Comparison of ENCODE assay signal across 18 mouse cellular contexts in the genomic region with DNA sequence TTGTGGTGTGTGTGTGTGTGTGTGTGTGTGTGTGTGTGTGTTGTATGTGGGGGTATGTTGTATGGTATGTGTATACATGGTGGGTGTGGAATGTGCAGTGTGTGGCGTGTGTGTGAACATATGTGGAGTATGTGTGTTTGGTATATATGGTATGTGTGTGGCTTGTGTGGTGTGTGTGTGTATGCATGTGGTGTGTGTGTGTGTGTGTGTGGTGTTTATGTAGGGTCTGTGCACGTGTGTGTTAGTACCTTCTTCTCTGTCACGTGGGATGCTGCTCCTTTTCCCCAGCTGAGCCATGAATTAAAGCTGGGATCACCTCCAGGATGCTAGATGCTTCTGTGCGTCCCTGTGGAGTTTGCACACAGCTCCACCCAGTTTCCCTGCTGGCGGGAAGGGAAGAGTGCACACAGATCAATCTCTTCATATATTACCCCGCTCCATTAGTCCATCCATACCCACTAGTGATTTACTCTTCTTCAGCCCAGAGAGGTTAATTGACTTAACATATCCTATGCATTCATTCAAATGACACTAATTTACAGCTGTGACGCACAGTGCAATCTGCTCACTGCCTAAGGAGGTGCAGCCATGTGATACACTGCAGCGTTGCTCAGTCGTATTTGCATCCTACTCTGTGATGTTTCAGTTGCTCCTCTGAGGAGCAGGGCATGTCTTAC. TPM values are rescaled to one million over a fixed set of nuclear protein-coding genes. Genes with fewer than 3 reads are reported as not detected.
DNase-seq lines count a peak whose midpoint lies in the region; ATAC-seq lines count a peak whose summit lies in the region.
"Had no signal": no experiment of that assay in that cellular context is flagged by ENCODE, and none has a peak within 500 bp of the region (broad histone marks: within the 10 kb centered on the region; RNA-seq: fewer than 3 reads in every experiment).

No protein-coding gene starts in this region.

- DNase-seq in forebrain, embryonic 10.5 days (ENCODE audit: extremely low spot score, low spot score): no peak
- DNase-seq in retina, postnatal 1 day: peak; percentile 34
- DNase-seq in retina, embryonic 14.5 days (ENCODE audit: low spot score): no peak
- DNase-seq in mesoderm, embryonic 11.5 days (ENCODE audit: low read depth, low spot score): peak; percentile 20
- no peak for DNase-seq in layer of hippocampus, adult 8-10 months (ENCODE audit: low spot score in 2 of 2)
- no peak for DNase-seq in lung, postnatal 10 days
- DNase-seq: cerebellum, postnatal 14 days; gastrocnemius, adult 2 months; heart, adult 2 months; kidney, postnatal 14 days; layer of hippocampus, adult 9-11 months; liver; lung, embryonic 14.5 days; thymus, postnatal 4 days had no signal

- H3K4me3 ChIP-seq in forebrain, embryonic 13.5 days: no peak overlapping the region
- H3K4me3 ChIP-seq in forebrain, embryonic 10.5 days: no peak overlapping the region
- H3K4me3 ChIP-seq in liver, embryonic 12.5 days: no peak overlapping the region
- H3K4me3 ChIP-seq: embryonic facial prominence, embryonic 12.5 days; gastrocnemius, adult 2 months; heart, adult 2 months; midbrain, embryonic 12.5 days had no signal

- no peak overlapping the region for H3K4me2 ChIP-seq in forebrain, embryonic 13.5 days
- no peak overlapping the region for H3K4me2 ChIP-seq in liver, embryonic 12.5 days
- H3K4me2 ChIP-seq: embryonic facial prominence, embryonic 12.5 days; lung, embryonic 14.5 days; midbrain, embryonic 12.5 days had no signal

- H3K9me3 ChIP-seq in forebrain, embryonic 13.5 days (replicated peaks): no peaks in the 10 kb centered on the region
- no peaks in the 10 kb centered on the region for H3K9me3 ChIP-seq in forebrain, embryonic 10.5 days
- H3K9me3 ChIP-seq in liver, embryonic 12.5 days (replicated peaks): no peaks in the 10 kb centered on the region
- H3K9me3 ChIP-seq: embryonic facial prominence, embryonic 12.5 days; midbrain, embryonic 12.5 days had no signal

- H3K27me3 ChIP-seq in forebrain, embryonic 13.5 days: no peaks in the 10 kb centered on the region
- H3K27me3 ChIP-seq in forebrain, embryonic 10.5 days (ENCODE audit: poor library complexity, severe bottlenecking): no peaks in the 10 kb centered on the region
- no peaks in the 10 kb centered on the region for H3K27me3 ChIP-seq in liver, embryonic 12.5 days (replicated peaks)
- H3K27me3 ChIP-seq: midbrain, embryonic 12.5 days had no signal

- peak; percentile 53 for ATAC-seq in forebrain, embryonic 13.5 days
- ATAC-seq in liver, embryonic 12.5 days: no peak

- H3K27ac ChIP-seq in forebrain, embryonic 13.5 days: no peak overlapping the region
- no peak overlapping the region for H3K27ac ChIP-seq in forebrain, embryonic 10.5 days
- H3K27ac ChIP-seq in liver, embryonic 12.5 days: no peak overlapping the region
- H3K27ac ChIP-seq: embryonic facial prominence, embryonic 12.5 days; gastrocnemius, adult 2 months; heart, adult 2 months; midbrain, embryonic 12.5 days had no signal

- H3K4me1 ChIP-seq in forebrain, embryonic 13.5 days: peaks cover 6% of the 10 kb centered on the region; the same call in 1 of the 2 replicates
- no peaks in the 10 kb centered on the region for H3K4me1 ChIP-seq in forebrain, embryonic 10.5 days
- no peaks in the 10 kb centered on the region for H3K4me1 ChIP-seq in liver, embryonic 12.5 days
- H3K4me1 ChIP-seq: embryonic facial prominence, embryonic 12.5 days; midbrain, embryonic 12.5 days had no signal

- H3K9ac ChIP-seq in forebrain, embryonic 13.5 days: no peak overlapping the region
- no peak overlapping the region for H3K9ac ChIP-seq in liver, embryonic 12.5 days
- H3K9ac ChIP-seq: embryonic facial prominence, embryonic 12.5 days; lung, embryonic 14.5 days; midbrain, embryonic 12.5 days had no signal

- WGBS in forebrain, embryonic 13.5 days: 61% methylated on average over 9 of the region's 9 CpGs
- 84% methylated on average over 9 of the region's 9 CpGs for WGBS in forebrain, embryonic 10.5 days
- WGBS in liver, embryonic 12.5 days (ENCODE audit: insufficient replicate concordance): 56% methylated on average over 9 of the region's 9 CpGs

- no peaks in the 10 kb centered on the region for H3K36me3 ChIP-seq in forebrain, embryonic 13.5 days (ENCODE audit: poor library complexity, severe bottlenecking)
- no peaks in the 10 kb centered on the region for H3K36me3 ChIP-seq in forebrain, embryonic 10.5 days (replicated peaks)
- H3K36me3 ChIP-seq in liver, embryonic 12.5 days: no peaks in the 10 kb centered on the region
- H3K36me3 ChIP-seq: embryonic facial prominence, embryonic 12.5 days; midbrain, embryonic 12.5 days had no signal

RNA-seq across cellular contexts. Expression of a gene that starts 23.7 kb away (rescaled TPM):
- polyA plus RNA-seq in forebrain, embryonic 13.5 days (2015; fragmentation: Nextera tagmentation; extraction: Ambion mirVana): 4.5 and 7.7 TPM in 2 replicates
- 4.1 and 4.3 TPM in 2 replicates for polyA plus RNA-seq in forebrain, embryonic 10.5 days (2016; fragmentation: Nextera tagmentation; extraction: Ambion mirVana)
- 10 to 100 TPM; 20.2 to 30.5 (median 21.7) TPM for total RNA-seq in layer of hippocampus, adult 8-10 months (2022)
- polyA plus RNA-seq in liver, embryonic 12.5 days (2016; fragmentation: Nextera tagmentation; extraction: Ambion mirVana): 0.32 and 0.42 TPM in 2 replicates

Comparison
In these comparisons a context has a peak if more than half of its experiments do, and no peak if none do; other contexts are left out.
1. DNase-seq: peak in retina, postnatal 1 day (single experiment) and mesoderm, embryonic 11.5 days (single experiment); none in forebrain, embryonic 10.5 days (single experiment), retina, embryonic 14.5 days (single experiment), layer of hippocampus, adult 8-10 months (0 of 2) and lung, postnatal 10 days (single experiment).